Mouse (Mus musculus) neutrophil, adult 5-6 weeks (primary cell): ENCODE measurements around the gene Trpm3. TPM values are rescaled to one million over a fixed set of nuclear protein-coding genes. Genes with fewer than 3 reads are reported as not detected.

ENCODE experiments used
- ATAC-seq: fragments of 151-379, 151-347 bp; 2 replicates; pipeline ENCODE4 v1.8.0; 2017; ENCODE audit warnings: mild to moderate bottlenecking, moderate TSS enrichment; ENCODE audit not compliant: insufficient number of reproducible peaks, poor library complexity, low FRiP score, severe bottlenecking; ENCODE audit errors: extremely low read depth
- total RNA-seq: library from RNA; stranded (forward); fragments of 200-1000 nt; gene quantifications from 2 replicates; pipeline ENCODE4 v1.2.3, GENCODE M21; 2017

The Trpm3 gene
- total RNA-seq, 1 experiment from 2014 or later: not detected

GRCm38 (mm10) chr19:22456935-22457334, 318.1 kb downstream of the Trpm3 start:
- no peak for ATAC-seq

- ATAC-seq: no peak
Measured at GRCm38 (mm10) chr19:22462043-22462442, 323.2 kb downstream of the Trpm3 start.

DNA sequence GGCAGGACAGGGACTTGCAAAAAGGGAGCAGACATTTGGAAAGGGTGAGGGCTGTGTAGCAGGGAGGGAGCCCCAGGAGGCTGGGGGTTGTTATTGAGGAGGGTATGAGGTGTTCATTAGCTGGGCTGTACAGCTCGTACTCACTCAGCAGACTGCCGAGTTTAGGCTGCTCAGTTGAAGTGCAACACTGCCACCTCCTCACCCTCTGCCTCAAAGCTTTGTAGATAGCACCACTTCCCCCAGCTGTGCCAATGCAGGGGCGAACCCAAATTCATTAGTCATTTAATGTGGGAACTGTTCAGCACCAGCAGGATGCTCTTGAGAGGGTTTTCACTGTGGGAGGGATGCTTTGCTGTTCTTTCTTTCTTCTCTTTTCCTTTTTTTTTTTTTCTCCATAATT, 324.7 kb downstream of the Trpm3 start:
- ATAC-seq: no peak

GRCm38 (mm10) chr19:22469608-22470007, 330.8 kb downstream of the Trpm3 start:
- ATAC-seq: no peak

DNA sequence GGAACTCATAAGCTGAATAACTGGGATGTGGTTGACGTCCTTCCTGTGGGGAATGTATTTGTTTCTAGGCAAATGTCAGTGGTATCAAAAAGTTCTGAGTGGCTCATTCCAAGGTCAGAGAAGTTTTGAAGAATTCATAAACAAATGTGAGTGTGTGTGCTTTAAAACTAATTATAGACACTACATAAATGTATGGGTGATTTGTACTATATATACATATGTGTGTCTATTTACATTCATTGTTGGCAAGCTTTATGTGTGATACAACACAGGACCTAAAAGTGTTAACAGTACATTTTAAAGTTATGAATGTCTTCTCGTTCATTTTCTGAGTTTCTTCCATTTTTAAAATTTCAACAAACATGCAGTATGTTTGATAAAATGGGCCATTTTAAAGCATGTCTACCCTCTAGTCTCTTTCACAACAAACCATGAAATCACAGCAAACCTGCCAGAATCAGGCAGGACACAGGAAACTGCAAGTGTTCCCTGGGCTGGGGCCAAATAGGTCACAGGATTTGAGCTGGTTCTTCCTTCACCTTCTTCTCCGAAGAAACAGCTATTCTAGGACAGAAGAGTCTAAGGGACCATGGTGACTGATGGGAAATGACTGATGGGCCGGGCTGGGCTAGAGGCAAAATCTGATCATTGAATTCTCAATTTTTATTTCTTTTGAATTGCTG, 334.3 kb downstream of the Trpm3 start:
- ATAC-seq: no peak

DNA sequence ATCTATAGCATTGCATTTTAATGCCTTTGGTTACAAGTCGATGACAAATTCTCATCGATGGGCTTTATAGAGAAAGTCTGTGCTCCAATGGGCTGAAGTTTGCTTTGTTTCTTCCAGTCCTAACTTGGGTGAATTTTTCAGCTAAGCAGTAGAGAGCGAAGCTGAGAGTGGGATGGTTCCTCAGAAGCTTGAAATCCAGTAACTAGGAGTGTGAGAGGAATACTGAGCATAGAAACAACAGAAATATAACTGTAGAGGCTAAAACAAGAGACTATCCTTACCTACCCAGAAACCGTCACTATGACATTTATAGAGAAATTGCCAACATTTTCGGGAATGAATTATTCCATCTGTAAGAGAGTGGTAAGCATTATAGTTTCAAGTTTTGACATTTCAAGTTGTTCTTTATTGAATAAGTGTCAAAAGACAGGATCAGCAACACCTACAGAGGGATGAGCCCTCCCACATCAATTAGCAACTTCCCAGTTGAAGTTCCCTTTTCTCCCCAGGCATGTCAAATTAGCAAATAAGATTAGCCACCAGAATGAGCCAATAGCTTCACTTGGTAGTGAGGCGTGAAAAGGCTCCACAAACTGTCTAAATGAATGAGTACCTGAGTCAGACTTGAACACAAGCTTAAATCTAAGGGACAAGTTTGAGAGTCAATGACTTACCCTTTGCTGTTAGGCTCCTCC, 339.6 kb downstream of the Trpm3 start:
- no peak for ATAC-seq

DNA sequence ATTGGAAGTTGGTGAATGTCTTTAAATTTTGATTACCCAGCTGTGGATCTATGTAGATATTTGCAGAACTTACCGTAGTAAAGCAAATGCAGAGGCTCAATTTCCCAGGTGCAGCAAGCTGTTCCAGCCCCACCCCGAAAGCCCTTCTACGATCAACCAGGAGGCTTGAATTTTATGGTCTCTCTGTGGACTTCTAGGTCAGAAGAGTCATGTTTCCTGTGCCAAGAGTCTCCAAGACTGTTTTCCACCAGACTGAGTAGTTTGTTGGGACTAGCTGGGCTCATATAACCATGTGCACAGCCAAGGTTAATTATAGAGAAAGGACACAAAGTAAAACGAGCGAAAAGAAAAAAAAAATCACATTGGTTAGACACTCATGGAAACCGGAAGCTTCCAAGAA, 364.6 kb downstream of the Trpm3 start:
- no peak for ATAC-seq

DNA sequence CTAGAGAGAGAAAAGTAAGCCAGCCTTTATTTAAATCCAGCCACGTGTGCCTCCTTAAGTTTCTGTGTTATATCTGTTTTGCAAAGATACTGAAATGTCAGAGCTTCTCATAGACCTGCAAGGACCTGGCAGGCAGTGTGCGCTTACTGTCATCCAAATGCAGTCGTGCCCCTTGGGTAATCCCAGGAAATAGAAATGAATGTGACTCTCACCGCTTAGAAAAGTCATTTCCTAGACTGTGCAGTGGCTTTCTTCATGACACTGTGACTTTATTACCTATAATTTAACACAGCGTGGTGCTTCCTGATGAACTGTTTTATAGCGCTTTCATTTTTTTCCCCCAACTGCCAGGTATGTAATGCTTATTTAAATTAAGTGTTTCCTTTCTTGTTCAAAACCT, 379.7 kb downstream of the Trpm3 start:
- no peak for ATAC-seq

- ATAC-seq: no peak
Measured at GRCm38 (mm10) chr19:22527944-22528343, 389.1 kb downstream of the Trpm3 start.

- no peak for ATAC-seq
Measured at GRCm38 (mm10) chr19:22542990-22543709, 404.3 kb downstream of the Trpm3 start.

GRCm38 (mm10) chr19:22552179-22552578, 413.3 kb downstream of the Trpm3 start:
- ATAC-seq: no peak

GRCm38 (mm10) chr19:22554421-22554941, 415.6 kb downstream of the Trpm3 start:
- no peak for ATAC-seq

DNA sequence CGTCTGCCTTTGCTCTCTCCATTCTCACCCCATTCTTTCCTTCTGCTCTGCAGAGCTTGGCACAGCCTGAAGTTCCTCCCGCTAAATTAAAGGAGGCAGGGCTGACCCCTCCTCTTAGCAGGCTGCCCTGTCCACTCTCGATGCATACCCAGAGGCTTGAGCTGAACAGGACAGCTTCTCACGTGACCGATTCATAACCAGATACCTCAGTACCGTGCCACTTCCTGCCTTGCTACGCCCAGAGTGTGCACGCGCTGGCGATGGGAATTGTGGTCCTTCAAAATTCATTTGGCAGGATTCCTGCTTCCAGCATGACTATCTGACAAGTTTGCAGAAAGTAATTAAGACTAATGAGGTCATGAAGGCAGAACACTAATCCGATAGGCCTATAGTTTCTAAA, 433.6 kb downstream of the Trpm3 start:
- ATAC-seq: no peak

DNA sequence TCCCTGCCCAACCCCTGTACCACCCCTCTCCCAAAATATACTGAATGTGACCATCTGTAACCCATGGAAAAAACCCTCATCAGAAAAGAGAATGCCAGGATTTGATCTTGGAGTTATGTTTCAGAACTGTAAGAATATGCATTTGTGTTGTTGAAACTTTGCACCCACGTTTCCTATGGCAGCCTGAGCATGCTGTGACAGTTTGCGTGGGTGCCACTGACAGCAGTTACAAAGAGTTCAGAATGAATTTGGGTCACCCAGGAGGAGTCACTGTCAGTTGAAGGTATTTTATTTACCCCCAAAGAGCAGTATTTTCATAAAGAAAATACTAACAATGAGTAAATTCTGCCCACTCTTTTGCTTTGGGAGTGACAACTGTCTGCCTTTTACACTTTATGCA, 434.0 kb downstream of the Trpm3 start:
- ATAC-seq: no peak

DNA sequence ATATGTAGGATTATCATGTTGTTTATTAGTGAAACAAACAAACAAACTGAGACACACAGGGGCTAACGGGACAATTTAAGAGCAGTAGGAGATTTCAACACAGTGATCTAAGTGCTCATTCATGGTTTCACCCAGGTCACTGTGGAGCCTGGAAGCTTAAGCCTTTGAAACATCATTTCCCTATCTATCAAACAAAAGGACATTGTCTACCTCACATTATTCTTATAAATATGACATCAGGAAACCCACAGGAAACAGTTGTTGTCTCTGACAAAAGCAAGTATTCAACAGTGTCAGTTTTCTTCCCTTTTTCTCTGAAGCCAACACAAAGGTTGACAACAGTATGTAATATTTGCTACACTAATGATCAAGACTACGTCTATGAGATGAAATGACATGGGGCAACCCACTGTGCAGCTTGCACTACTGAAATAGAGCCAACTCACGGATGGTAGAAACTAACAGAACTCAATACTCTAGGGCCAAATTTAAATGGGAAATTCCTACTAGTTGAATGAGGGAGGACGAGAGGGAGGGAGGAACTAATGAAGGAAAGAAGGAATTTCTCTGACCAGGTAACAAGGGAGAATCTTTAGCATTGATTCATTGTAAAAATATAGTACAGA, 443.4 kb downstream of the Trpm3 start:
- no peak for ATAC-seq

- ATAC-seq: no peak
Measured at GRCm38 (mm10) chr19:22594492-22594891, 455.6 kb downstream of the Trpm3 start.

DNA sequence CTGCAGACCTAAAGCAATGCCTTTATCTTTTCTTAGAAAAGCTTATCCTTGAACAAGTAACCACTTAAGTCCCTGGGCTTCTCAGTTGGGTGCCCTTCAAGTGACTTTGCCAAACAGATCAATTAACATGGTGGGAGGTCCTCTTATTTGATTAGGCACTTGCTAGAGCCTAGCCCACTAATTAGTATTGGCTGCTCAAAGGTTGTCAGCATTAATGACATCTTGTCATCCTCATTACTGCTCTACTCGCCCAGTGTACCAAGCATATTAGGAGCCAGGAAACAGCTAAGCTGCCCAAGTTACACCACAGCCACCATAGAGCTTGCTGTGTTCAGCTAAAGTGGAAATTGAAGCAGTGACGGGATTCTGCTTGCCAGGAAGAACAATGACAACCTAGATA, 456.4 kb downstream of the Trpm3 start:
- no peak for ATAC-seq

DNA sequence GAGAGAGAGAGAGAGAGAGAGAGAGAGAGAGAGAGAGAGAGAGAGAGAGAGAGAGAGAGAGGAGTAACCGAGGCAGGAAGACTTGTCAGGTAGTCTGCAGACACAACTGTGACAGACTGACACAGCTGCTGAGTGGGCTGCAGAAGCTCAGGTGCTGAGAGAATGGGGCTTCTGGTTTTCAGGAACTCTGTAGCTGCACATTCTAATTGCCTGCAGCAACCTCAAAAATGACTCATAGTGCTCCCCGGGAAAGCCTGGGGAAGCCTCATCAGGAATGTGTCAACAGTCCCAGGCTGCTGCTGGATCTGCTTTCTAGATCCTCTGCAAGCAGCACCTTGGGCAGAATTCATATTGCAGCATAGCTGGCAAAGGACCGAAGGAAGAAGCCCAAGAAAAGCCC, 457.9 kb downstream of the Trpm3 start:
- ATAC-seq: no peak

GRCm38 (mm10) chr19:22604322-22604721, 465.5 kb downstream of the Trpm3 start:
- ATAC-seq: no peak
